Mouse (Mus musculus): ENCODE results near the gene Col5a1.

DNA sequence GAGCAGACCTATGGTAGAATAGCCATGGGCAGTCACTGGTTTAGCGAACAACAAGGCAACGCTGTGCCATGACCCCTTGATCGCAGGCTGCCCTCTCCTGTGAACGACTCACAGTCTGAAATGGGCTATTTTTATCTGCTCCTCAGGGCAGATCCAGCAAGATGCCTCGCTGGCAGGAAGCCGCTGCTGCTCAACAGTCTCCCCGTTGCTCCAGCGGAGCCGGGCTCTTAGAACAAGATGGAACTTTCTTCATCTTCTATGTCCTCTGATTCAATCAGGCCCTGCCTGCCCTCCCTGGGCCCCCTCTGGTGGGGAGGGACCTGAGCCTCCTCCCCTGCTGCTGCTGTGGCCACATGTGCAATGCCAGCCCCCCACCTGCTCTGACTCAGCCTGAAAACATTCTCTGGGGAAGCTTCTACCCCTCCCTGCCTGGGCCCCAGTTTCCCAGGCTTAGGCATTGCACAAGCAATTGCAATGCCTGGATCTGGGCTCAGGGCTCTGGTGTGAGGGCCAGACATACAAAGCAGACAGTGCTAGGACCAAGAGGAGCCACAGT lies 27.8 kb upstream of the Col5a1 start:
- TF ChIP-seq CTCF (IDR thresholded peaks at IDR 0.05) (no peak), EP300 (IDR thresholded peaks at IDR 0.05) (no peak)

Data from lung, postnatal 0 days (tissue).